Mouse (Mus musculus) lung, postnatal 36 days (tissue): ENCODE measurements at regions not wholly inside any gene's neighbourhood (a gene's known extent, or its start where the extent isn't known, plus 50 kb on each side); places are given as distances from the start of the nearest gene placed in this dataset.

Source experiments
- DNase-seq: peaks from one replicate; pipeline ENCODE4 v3.0.0; 2022; ENCODE audit warnings: mixed read lengths

GRCm38 (mm10) chr14:109266521-109266920 lies 352.6 kb upstream of the Slitrk1 start:
- no peak for DNase-seq

DNA sequence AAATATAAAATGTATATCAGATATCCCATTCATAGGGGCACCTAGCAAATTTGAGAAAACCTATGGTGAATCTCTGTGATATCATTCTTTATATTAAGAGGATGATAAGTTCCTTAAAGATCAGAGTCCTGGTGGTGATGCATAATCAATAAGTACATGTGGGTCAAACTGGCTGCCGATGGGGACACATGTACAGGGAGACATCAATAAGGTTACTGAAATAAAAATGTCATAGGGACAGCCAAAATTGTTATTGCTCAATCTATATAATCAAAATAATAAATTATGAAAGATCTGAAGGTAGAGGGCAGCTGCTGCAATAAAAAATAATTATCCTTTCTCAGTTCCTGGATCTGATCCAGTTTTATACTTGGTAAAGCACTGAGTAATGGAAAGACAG lies 348.0 kb upstream of the Slitrk1 start:
- DNase-seq, result no peak

- DNase-seq, result peak; percentile 4
These were observed 300.9 kb upstream of the Slitrk1 start for GRCm38 (mm10) chr14:109214848-109215247.

GRCm38 (mm10) chr14:109180029-109180585 lies 266.1 kb upstream of the Slitrk1 start:
- DNase-seq, result no peak

DNA sequence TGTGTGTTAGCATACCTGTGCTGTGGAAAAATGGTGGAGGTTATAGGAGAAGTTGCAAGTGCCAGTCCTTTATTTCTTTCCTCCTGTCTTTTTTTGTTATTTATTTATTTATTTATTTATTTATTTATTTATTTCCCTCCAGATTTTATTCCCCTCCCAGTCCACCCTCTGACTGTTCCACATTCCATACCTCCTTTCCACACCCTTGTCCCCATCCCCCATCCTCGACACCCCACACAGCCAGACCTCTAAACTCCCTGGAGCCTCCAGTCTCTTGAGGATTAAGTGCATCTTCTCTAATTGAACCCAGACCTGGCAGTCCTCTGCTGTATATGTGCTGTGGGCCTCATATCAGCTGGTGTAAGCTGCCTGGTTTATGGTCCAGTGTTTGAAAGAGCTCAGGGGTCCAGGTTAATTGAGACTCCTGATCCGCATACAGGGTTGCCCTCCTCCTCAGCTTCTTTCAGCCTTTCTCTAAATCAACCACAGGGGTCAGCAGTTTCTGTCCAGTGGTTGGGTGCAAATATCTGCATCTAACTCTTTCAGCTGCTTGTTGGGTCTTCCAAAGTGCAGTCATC lies 262.7 kb upstream of the Slitrk1 start:
- no peak for DNase-seq

DNA sequence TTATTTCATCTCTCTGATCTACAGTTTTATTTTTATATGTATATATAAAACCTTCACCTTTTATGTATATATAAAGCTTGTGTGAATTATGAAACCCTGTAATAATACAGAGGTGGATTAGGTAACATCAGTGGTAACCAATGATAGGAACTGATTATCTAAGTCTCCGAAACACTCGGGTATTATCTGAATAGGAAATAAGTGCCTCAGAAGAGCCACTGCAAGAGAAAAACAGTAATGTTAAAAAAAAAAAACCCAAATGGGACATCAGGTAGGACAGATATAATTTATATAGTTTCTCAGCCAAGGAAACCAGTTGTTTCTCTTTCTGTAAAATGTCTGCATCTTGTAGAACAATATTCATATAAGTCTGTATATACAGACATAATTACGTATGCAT lies 261.9 kb upstream of the Slitrk1 start:
- no peak for DNase-seq
